In the genomic region with DNA sequence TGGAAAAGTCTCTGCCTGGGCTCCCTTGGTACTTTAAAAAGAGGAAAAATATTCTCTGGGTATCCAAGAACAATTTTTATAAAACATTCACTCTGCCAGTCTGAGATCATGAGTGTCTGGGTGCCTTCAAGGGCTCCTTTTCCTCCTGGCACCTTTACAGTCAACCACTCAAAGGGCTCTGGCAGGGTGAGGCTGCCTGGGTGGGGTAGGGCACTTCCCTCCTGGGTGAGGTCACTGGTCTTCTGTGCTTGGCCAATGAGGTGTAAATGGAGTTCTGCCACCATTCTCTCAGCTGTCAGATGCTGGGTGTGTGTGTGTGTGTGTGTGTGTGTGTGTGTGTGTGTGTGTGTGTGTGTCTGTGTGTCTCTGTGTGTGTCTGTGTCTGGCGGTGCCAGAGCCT, we compare ENCODE assay signal across 14 mouse cellular contexts. TPM values are rescaled to one million over a fixed set of nuclear protein-coding genes. Genes with fewer than 3 reads are reported as not detected.
DNase-seq lines count a peak whose midpoint lies in the region; ATAC-seq and TF ChIP-seq lines count a peak whose summit lies in the region.
"Had no signal": no experiment of that assay in that cellular context is flagged by ENCODE, and none has a peak within 500 bp of the region (broad histone marks: within the 10 kb centered on the region; RNA-seq: fewer than 3 reads in every experiment).

No protein-coding gene starts in this region.

- H3K36me3 ChIP-seq in heart, postnatal 0 days (replicated peaks; ENCODE audit: control insufficient read depth, insufficient read depth, low read length), result no peaks in the 10 kb centered on the region
- H3K36me3 ChIP-seq: heart, embryonic 13.5 days had no signal

- no peak overlapping the region for H3K4me2 ChIP-seq in heart, postnatal 0 days (ENCODE audit: low read depth, low read length)
- H3K4me2 ChIP-seq: heart, embryonic 13.5 days; kidney, embryonic 15.5 days; liver, embryonic 11.5 days had no signal

- H3K9ac ChIP-seq in heart, postnatal 0 days (replicated peaks; ENCODE audit: low read depth, low read length), result no peak overlapping the region
- H3K9ac ChIP-seq: heart, embryonic 13.5 days; kidney, embryonic 15.5 days had no signal

- peak; percentile 23; the same call in 1 of the 2 replicates for ATAC-seq in heart, postnatal 0 days (ENCODE audit: insufficient read depth, low read depth)
- ATAC-seq: Patski had no signal

- H3K4me1 ChIP-seq in heart, postnatal 0 days (ENCODE audit: control insufficient read depth, insufficient read depth), result no peaks in the 10 kb centered on the region

- H3K27ac ChIP-seq in heart, postnatal 0 days (ENCODE audit: low read depth), result no peak overlapping the region
- H3K27ac ChIP-seq: heart, embryonic 13.5 days; kidney, embryonic 15.5 days had no signal

- no peak for DNase-seq in heart, postnatal 0 days (ENCODE audit: low spot score)
- no peak for DNase-seq in heart, adult 8-10 months (ENCODE audit: low spot score)
- peak; percentile 31 for DNase-seq in NIH3T3 (ENCODE audit: low read depth)
- peak; percentile 8 to 29 for DNase-seq in heart, postnatal 14 days
- peak; percentile 87 for DNase-seq in lung, postnatal 25 days (ENCODE audit: low spot score)
- no peak for DNase-seq in cerebellum, adult 9-11 months
- DNase-seq in right cerebral cortex, adult 18-20 months, result no peak
- DNase-seq: cerebellum, adult 8-10 months had no signal

- intact Hi-C loops in heart, postnatal 14 days (cut with DNase I), result no loop called here

- H3K27me3 ChIP-seq in heart, postnatal 0 days (ENCODE audit: control insufficient read depth, insufficient read depth, low read length), result no peaks in the 10 kb centered on the region
- H3K27me3 ChIP-seq: kidney, embryonic 15.5 days; Patski had no signal

- H3K9me3 ChIP-seq in heart, postnatal 0 days (replicated peaks; ENCODE audit: control insufficient read depth, low read length), result no peaks in the 10 kb centered on the region
- H3K9me3 ChIP-seq: heart, embryonic 13.5 days; kidney, embryonic 15.5 days had no signal

- no peak overlapping the region for H3K4me3 ChIP-seq in heart, postnatal 0 days (ENCODE audit: low read depth, low read length)
- H3K4me3 ChIP-seq: heart, embryonic 13.5 days; kidney, embryonic 15.5 days had no signal

- TF ChIP-seq CTCF in heart, postnatal 0 days (IDR thresholded peaks at IDR 0.05; ENCODE audit: low read depth), result no peak

- 75% methylated on average over 1 of the region's 1 CpGs for WGBS in heart, postnatal 0 days

- no peak for TF ChIP-seq EP300 in heart, postnatal 0 days (IDR thresholded peaks at IDR 0.05; ENCODE audit: low read depth)

RNA-seq across cellular contexts. Expression of a gene that starts 39.1 kb away (rescaled TPM):
- total RNA-seq in heart, postnatal 0 days (2014; rRNA removed; ENCODE audit: low replicate concordance), result 0.15 TPM in 1 of 2 replicates, not detected in the other
- 0.48 and 0.60 TPM in 2 replicates for polyA plus RNA-seq in heart, postnatal 0 days (2015; fragmentation: Nextera tagmentation; extraction: Ambion mirVana)
- total RNA-seq in heart, adult 8-10 months (2022), result under 1 TPM; 0.34 to 0.79 (median 0.47) TPM
- under 1 TPM; 0.32 to 0.36 TPM for total RNA-seq in heart, postnatal 14 days (2021)
- total RNA-seq: megakaryocyte, adult 5-6 weeks; monocyte, adult 5-6 weeks had no signal

Comparison
In these comparisons a context has a peak if more than half of its experiments do, and no peak if none do; other contexts are left out.
1. DNase-seq: peak in NIH3T3 (single experiment), heart, postnatal 14 days (2 of 2) and lung, postnatal 25 days (single experiment); none in heart, postnatal 0 days (single experiment), heart, adult 8-10 months (single experiment), cerebellum, adult 9-11 months (single experiment) and right cerebral cortex, adult 18-20 months (single experiment).